Mouse (Mus musculus) cerebellum, adult 2 months (tissue): ENCODE measurements around the gene Tspan3. TPM values are rescaled to one million over a fixed set of nuclear protein-coding genes. Genes with fewer than 3 reads are reported as not detected.

ENCODE experiments used
- DNase-seq, 2 experiments: peaks; one replicate each; pipeline ENCODE4 v3.0.0; 2021
- H3K27ac ChIP-seq: fragments of 200-500 bp; 2 replicates; pipeline ENCODE4 v1.5.1; 2012; ENCODE audit warnings: low read length, control low read depth, inconsistent platforms; ENCODE audit not compliant: insufficient read depth
- H3K27me3 ChIP-seq: fragments of 200-500 bp; 2 replicates; pipeline ENCODE4 v1.6.1; 2012; ENCODE audit warnings: inconsistent platforms, mild to moderate bottlenecking, low read length, moderate library complexity; ENCODE audit not compliant: control insufficient read depth, insufficient read depth
- H3K4me1 ChIP-seq: fragments of 200-500 bp; 2 replicates; pipeline ENCODE4 v1.6.1; 2011; ENCODE audit warnings: low read length; ENCODE audit not compliant: control insufficient read depth, insufficient read depth
- H3K4me3 ChIP-seq: fragments of 200-500 bp; replicated peaks from 2 replicates; pipeline ENCODE3; 2011; ENCODE audit warnings: mild to moderate bottlenecking, low read depth, low read length, control low read depth; ENCODE audit not compliant: insufficient read depth
- CTCF ChIP-seq: fragments of 200-500 bp; IDR thresholded peaks from 2 replicates; pipeline ENCODE4 v1.5.1; 2011; ENCODE audit warnings: low read depth, mild to moderate bottlenecking, control low read depth, low read length, moderate library complexity, borderline replicate concordance; ENCODE audit not compliant: insufficient read depth
- POLR2A ChIP-seq: fragments of 200-500 bp; IDR thresholded peaks from 2 replicates; pipeline ENCODE4 v1.6.1; 2011; ENCODE audit warnings: low read length, control low read depth, borderline replicate concordance; ENCODE audit not compliant: insufficient read depth
- WGBS: fragments of 180-500 bp; shearing (Covaris S2); methylation state at CpG from one replicate; pipeline ENCODE4 v1.1.7; 2018; 5-methylcytosine and 5-hydroxymethylcytosine counted together
- polyA plus RNA-seq: library from polyadenylated mRNA; depleted of rRNA; stranded (reverse); fragments of >200 nt; gene quantifications from 2 replicates; pipeline ENCODE4 v1.2.3, GENCODE M21; 2012; rRNA removed

Tspan3 gene
- polyA plus RNA-seq, 1 experiment = 542 TPM

- Histone ChIP-seq H3K27ac (no peak overlapping the region), H3K4me1 (no peaks in the 10 kb centered on the region), H3K4me3 (no peak overlapping the region), H3K27me3 (no peaks in the 10 kb centered on the region)
- WGBS = 27% methylated on average over 4 of the region's 4 CpGs
- TF ChIP-seq CTCF = no peak
- TF ChIP-seq POLR2A = no peak
- no peak for DNase-seq
Measured at GRCm38 (mm10) chr9:56101022-56101421, 64.3 kb downstream of the Tspan3 start.

- 83% methylated on average over 7 of the region's 7 CpGs for WGBS
- no peak for DNase-seq
- no peaks in the 10 kb centered on the region for H3K27me3 ChIP-seq
- H3K27ac ChIP-seq = no peak overlapping the region
- TF ChIP-seq POLR2A (no peak), CTCF (no peak)
- H3K4me1 ChIP-seq = no peaks in the 10 kb centered on the region
- H3K4me3 ChIP-seq = no peak overlapping the region
Measured at GRCm38 (mm10) chr9:56100041-56100522, 65.2 kb downstream of the Tspan3 start.

- Histone ChIP-seq H3K27me3 (no peaks in the 10 kb centered on the region), H3K4me3 (no peak overlapping the region), H3K27ac (no peak overlapping the region), H3K4me1 (no peaks in the 10 kb centered on the region)
- DNase-seq = no peak
- whole genome bisulfite sequencing = 91% methylated on average over 4 of the region's 4 CpGs
- no peak for TF ChIP-seq CTCF
- TF ChIP-seq POLR2A = no peak
Measured at GRCm38 (mm10) chr9:56097584-56098298, 67.5 kb downstream of the Tspan3 start.

- Histone ChIP-seq H3K27ac (no peak overlapping the region), H3K4me1 (peaks cover 9% of the 10 kb centered on the region)
- WGBS = 48% methylated on average over 2 of the region's 2 CpGs
Measured at GRCm38 (mm10) chr9:56092102-56092501, 73.2 kb downstream of the Tspan3 start.

GRCm38 (mm10) chr9:56090546-56091225, 74.6 kb downstream of the Tspan3 start:
- no peak overlapping the region for H3K27ac ChIP-seq
- H3K27me3 ChIP-seq = no peaks in the 10 kb centered on the region
- 76% methylated on average over 5 of the region's 5 CpGs for WGBS
- TF ChIP-seq POLR2A (no peak), CTCF (no peak)
- DNase-seq = no peak
- peaks cover 9% of the 10 kb centered on the region for H3K4me1 ChIP-seq
- H3K4me3 ChIP-seq = no peak overlapping the region

More at GRCm38 (mm10) chr9:56092102-56092501, 73.2 kb downstream of the Tspan3 start:
- no peak for TF ChIP-seq CTCF
- no peak for DNase-seq
- Histone ChIP-seq H3K4me3 (no peak overlapping the region), H3K27me3 (no peaks in the 10 kb centered on the region)

GRCm38 (mm10) chr9:56089778-56090520, 75.3 kb downstream of the Tspan3 start, which contains the start of gene Pstpip1:
Gene Pstpip1, plus strand, starts transcription at chr9:56089962.
- peak within 1 kb of the TSS; percentile 4 for H3K4me3 ChIP-seq
- peak; percentile 46 to 51 for DNase-seq
- H3K4me1 ChIP-seq = peaks cover 9% of the 10 kb centered on the region
- no peaks in the 10 kb centered on the region for H3K27me3 ChIP-seq
- no peak within 1 kb of the TSS for H3K27ac ChIP-seq
- WGBS = 17% methylated on average over 22 of the region's 22 CpGs
- TF ChIP-seq POLR2A = no peak
- no peak for TF ChIP-seq CTCF

GRCm38 (mm10) chr9:56086524-56086923, 78.8 kb downstream of the Tspan3 start:
- Histone ChIP-seq H3K4me3 (no peak overlapping the region), H3K4me1 (peaks cover 9% of the 10 kb centered on the region), H3K27me3 (no peaks in the 10 kb centered on the region), H3K27ac (no peak overlapping the region)
- DNase-seq = no peak
- 89% methylated on average over 5 of the region's 5 CpGs for WGBS
- no peak for TF ChIP-seq POLR2A
- no peak for TF ChIP-seq CTCF

Other genes starting within 250 kb of the Tspan3 start
- 11.5 and 13.3 TPM in 2 replicates for gene Scaper, start 227.4 kb downstream of the Tspan3 start, polyA plus RNA-seq
- gene 4930563M21Rik, start 154.9 kb downstream of the Tspan3 start, polyA plus RNA-seq = not detected in 2 replicates
- gene Rcn2, start 123.6 kb downstream of the Tspan3 start, polyA plus RNA-seq = 134 and 151 TPM in 2 replicates
- 3.3 and 5.0 TPM in 2 replicates for gene Pstpip1, start 75.5 kb downstream of the Tspan3 start, polyA plus RNA-seq